Mouse (Mus musculus) cerebellum, adult 2 months (tissue): ENCODE results near the gene Lman2.

Experiments used
- CTCF ChIP-seq: fragments of 200-500 bp; IDR thresholded peaks from 2 replicates; pipeline ENCODE4 v1.5.1; 2011; ENCODE audit warnings: low read depth, mild to moderate bottlenecking, control low read depth, low read length, moderate library complexity, borderline replicate concordance; ENCODE audit not compliant: insufficient read depth
- POLR2A ChIP-seq: fragments of 200-500 bp; IDR thresholded peaks from 2 replicates; pipeline ENCODE4 v1.6.1; 2011; ENCODE audit warnings: low read length, control low read depth, borderline replicate concordance; ENCODE audit not compliant: insufficient read depth

GRCm38 (mm10) chr13:55300913-55301312 is 61.7 kb downstream of the Lman2 start:
- no peak for TF ChIP-seq CTCF
- no peak for TF ChIP-seq POLR2A
